ENCODE assay signal across 22 mouse cellular contexts in genomic region chr5:37389808-37390495, GRCm38 (mm10). TPM values are rescaled to one million over a fixed set of nuclear protein-coding genes. Genes with fewer than 3 reads are reported as not detected.
A peak's percentile ranks its signal among the peaks of the same experiment; 100 is the strongest.
DNase-seq lines count a peak whose midpoint lies in the region; ATAC-seq lines count a peak whose summit lies in the region.
"Had no signal": no experiment of that assay in that cellular context is flagged by ENCODE, and none has a peak within 500 bp of the region (broad histone marks: within the 10 kb centered on the region; RNA-seq: fewer than 3 reads in every experiment).

No protein-coding gene starts in this region.

- 41% methylated on average over 13 of the region's 13 CpGs for WGBS in limb, embryonic 13.5 days
- 66% methylated on average over 13 of the region's 13 CpGs for WGBS in limb, embryonic 10.5 days
- 76% methylated on average over 13 of the region's 13 CpGs for WGBS in hindbrain, embryonic 11.5 days

- no peaks in the 10 kb centered on the region for H3K27me3 ChIP-seq in limb, embryonic 13.5 days
- H3K27me3 ChIP-seq in limb, embryonic 10.5 days (ENCODE audit: low read depth, poor library complexity, severe bottlenecking) = no peaks in the 10 kb centered on the region
- no peaks in the 10 kb centered on the region for H3K27me3 ChIP-seq in hindbrain, embryonic 11.5 days (ENCODE audit: control insufficient read depth, insufficient read depth, low read length)
- H3K27me3 ChIP-seq: forebrain, embryonic 12.5 days; limb, embryonic 15.5 days; liver, embryonic 15.5 days; neural tube, embryonic 12.5 days; Patski had no signal

- DNase-seq in embryo, embryonic 10 days (ENCODE audit: low spot score) = peak; percentile 18
- DNase-seq in embryo, embryonic 9.5 days (ENCODE audit: extremely low spot score) = no peak
- DNase-seq in limb, embryonic 10.5 days (ENCODE audit: low spot score) = no peak
- peak; percentile 59 to 65 for DNase-seq in cerebellum, postnatal 36 days
- DNase-seq in neural tube, embryonic 10.5 days (ENCODE audit: extremely low spot score, low spot score) = no peak
- DNase-seq in hindbrain, embryonic 11.5 days (ENCODE audit: low spot score) = no peak
- DNase-seq: adrenal gland, adult 8-10 months; heart, adult 11 months; heart, postnatal 36 days; layer of hippocampus, postnatal 36 days; right cerebral cortex, adult 18-20 months; thymus, postnatal 14 days had no signal

- ATAC-seq in limb, embryonic 13.5 days (ENCODE audit: low FRiP score, low read depth) = no peak; the same call in 1 of the 2 replicates
- no peak for ATAC-seq in hindbrain, embryonic 11.5 days (ENCODE audit: low FRiP score)
- ATAC-seq: CD4-positive, CD25-positive, alpha-beta regulatory T cell, adult 4 months; hindbrain, postnatal 0 days; Patski had no signal

- peaks cover 87% of the 10 kb centered on the region for H3K36me3 ChIP-seq in limb, embryonic 13.5 days
- peaks cover 81% of the 10 kb centered on the region for H3K36me3 ChIP-seq in limb, embryonic 10.5 days
- H3K36me3 ChIP-seq in hindbrain, embryonic 11.5 days (ENCODE audit: control insufficient read depth, insufficient read depth, low read length) = no peaks in the 10 kb centered on the region
- H3K36me3 ChIP-seq: liver, embryonic 15.5 days; neural tube, embryonic 12.5 days had no signal

- peaks cover 8% of the 10 kb centered on the region; the same call in 1 of the 2 replicates for H3K4me1 ChIP-seq in limb, embryonic 13.5 days
- H3K4me1 ChIP-seq in limb, embryonic 10.5 days = peaks cover 7% of the 10 kb centered on the region
- no peaks in the 10 kb centered on the region for H3K4me1 ChIP-seq in hindbrain, embryonic 11.5 days (replicated peaks; ENCODE audit: control insufficient read depth, insufficient read depth, low read length)
- H3K4me1 ChIP-seq: limb, embryonic 15.5 days; neural tube, embryonic 12.5 days had no signal

- 0 out of 2 replicates have a peak overlapping the region, but pooled peaks have one; percentile 15 for H3K27ac ChIP-seq in limb, embryonic 13.5 days
- no peak overlapping the region for H3K27ac ChIP-seq in limb, embryonic 10.5 days
- H3K27ac ChIP-seq in hindbrain, embryonic 11.5 days (ENCODE audit: low read depth, low read length) = no peak overlapping the region
- H3K27ac ChIP-seq: forebrain, embryonic 12.5 days; hindbrain, postnatal 0 days; layer of hippocampus, adult 2 months; limb, embryonic 15.5 days; liver, embryonic 15.5 days; neural tube, embryonic 12.5 days had no signal

- H3K4me2 ChIP-seq in limb, embryonic 13.5 days (replicated peaks) = no peak overlapping the region
- no peak overlapping the region for H3K4me2 ChIP-seq in hindbrain, embryonic 11.5 days (replicated peaks; ENCODE audit: low read depth, low read length)
- H3K4me2 ChIP-seq: forebrain, embryonic 12.5 days; limb, embryonic 15.5 days; liver, embryonic 15.5 days; midbrain, embryonic 11.5 days; neural tube, embryonic 12.5 days had no signal

- no peak overlapping the region for H3K9ac ChIP-seq in limb, embryonic 13.5 days
- no peak overlapping the region for H3K9ac ChIP-seq in hindbrain, embryonic 11.5 days (ENCODE audit: low read depth, low read length)
- H3K9ac ChIP-seq: forebrain, embryonic 12.5 days; limb, embryonic 15.5 days; liver, embryonic 15.5 days; neural tube, embryonic 12.5 days had no signal

- H3K4me3 ChIP-seq in limb, embryonic 13.5 days = no peak overlapping the region
- H3K4me3 ChIP-seq in limb, embryonic 10.5 days = no peak overlapping the region
- H3K4me3 ChIP-seq in hindbrain, embryonic 11.5 days (ENCODE audit: low read depth, low read length) = no peak overlapping the region
- H3K4me3 ChIP-seq: forebrain, embryonic 12.5 days; layer of hippocampus, adult 2 months; limb, embryonic 15.5 days; liver, embryonic 15.5 days; neural tube, embryonic 12.5 days had no signal

- no peaks in the 10 kb centered on the region for H3K9me3 ChIP-seq in limb, embryonic 13.5 days
- no peaks in the 10 kb centered on the region for H3K9me3 ChIP-seq in limb, embryonic 10.5 days (replicated peaks)
- H3K9me3 ChIP-seq in hindbrain, embryonic 11.5 days (ENCODE audit: control insufficient read depth, low read length) = no peaks in the 10 kb centered on the region
- H3K9me3 ChIP-seq: forebrain, embryonic 12.5 days; limb, embryonic 15.5 days; liver, embryonic 15.5 days; neural tube, embryonic 12.5 days had no signal

RNA-seq across cellular contexts. Expression of gene Evc2, which starts 51.7 kb away (rescaled TPM):
- polyA plus RNA-seq in limb, embryonic 13.5 days (2015; fragmentation: Nextera tagmentation; extraction: Ambion mirVana) = 23.7 and 26.6 TPM in 2 replicates
- 23.4 and 24.5 TPM in 2 replicates for polyA plus RNA-seq in limb, embryonic 10.5 days (2016; fragmentation: Nextera tagmentation; extraction: Ambion mirVana)
- 7.7 and 8.1 TPM in 2 replicates for polyA plus RNA-seq in hindbrain, embryonic 11.5 days (2014; fragmentation: Nextera tagmentation; extraction: Ambion mirVana)
- polyA plus RNA-seq: CD4-positive, CD25-positive, alpha-beta regulatory T cell, adult 4 months had no signal

RNA-seq across cellular contexts. Expression of gene Evc, which starts 53.3 kb away (rescaled TPM):
- 32.6 and 33.2 TPM in 2 replicates for polyA plus RNA-seq in limb, embryonic 13.5 days (2015; fragmentation: Nextera tagmentation; extraction: Ambion mirVana)
- polyA plus RNA-seq in limb, embryonic 10.5 days (2016; fragmentation: Nextera tagmentation; extraction: Ambion mirVana) = 24.2 and 30.7 TPM in 2 replicates
- polyA plus RNA-seq in hindbrain, embryonic 11.5 days (2014; fragmentation: Nextera tagmentation; extraction: Ambion mirVana) = 9.5 TPM in 2 replicates
- polyA plus RNA-seq: CD4-positive, CD25-positive, alpha-beta regulatory T cell, adult 4 months had no signal

Comparison
In these comparisons a context has a peak if more than half of its experiments do, and no peak if none do; other contexts are left out.
1. DNase-seq: peak in embryo, embryonic 10 days (single experiment) and cerebellum, postnatal 36 days (2 of 2); none in embryo, embryonic 9.5 days (single experiment), limb, embryonic 10.5 days (single experiment), neural tube, embryonic 10.5 days (single experiment) and hindbrain, embryonic 11.5 days (single experiment).